In the genomic region with DNA sequence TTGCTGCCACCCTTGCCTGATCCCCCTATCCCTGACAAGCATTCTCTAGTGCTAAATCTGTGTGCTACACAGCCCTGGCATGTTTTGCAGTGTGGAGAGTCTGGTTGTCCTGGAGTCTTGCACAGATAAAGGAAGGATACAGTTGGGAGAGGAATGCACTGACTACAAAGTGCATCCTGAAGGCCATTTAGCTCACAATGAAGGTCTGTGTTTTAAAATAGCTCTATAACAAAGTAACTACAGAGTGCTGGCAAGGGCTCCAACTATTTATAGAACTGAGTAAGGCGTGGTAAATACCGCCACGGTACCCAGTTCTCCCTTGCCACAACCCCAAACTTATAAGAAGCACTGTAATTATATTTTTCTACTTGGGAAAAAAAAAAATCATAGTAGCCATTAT, we compare ENCODE assay signal across 9 mouse cellular contexts.
DNase-seq lines count a peak whose midpoint lies in the region; ATAC-seq and TF ChIP-seq lines count a peak whose summit lies in the region.
"Had no signal": no experiment of that assay in that cellular context is flagged by ENCODE, and none has a peak within 500 bp of the region (broad histone marks: within the 10 kb centered on the region; RNA-seq: fewer than 3 reads in every experiment).

No protein-coding gene starts in this region.

- H3K4me3 ChIP-seq in neural tube, embryonic 13.5 days: no peak overlapping the region
- H3K4me3 ChIP-seq in testis, adult 2 months (ENCODE audit: control insufficient read depth, low read depth, low read length): no peak overlapping the region
- H3K4me3 ChIP-seq: midbrain, embryonic 12.5 days had no signal

- no peaks in the 10 kb centered on the region for H3K27me3 ChIP-seq in neural tube, embryonic 13.5 days
- no peaks in the 10 kb centered on the region for H3K27me3 ChIP-seq in testis, adult 2 months (ENCODE audit: control insufficient read depth, insufficient read depth, low read length)
- H3K27me3 ChIP-seq: midbrain, embryonic 12.5 days had no signal

- DNase-seq in heart, adult 18-20 months: peak; percentile 61 to 71
- DNase-seq in heart, postnatal 25 days (ENCODE audit: low spot score): no peak
- DNase-seq in neural tube, embryonic 10.5 days (ENCODE audit: extremely low spot score, low spot score): no peak
- DNase-seq in heart, postnatal 10 days: peak; percentile 68 to 70
- DNase-seq in retina, postnatal 1 day: no peak
- no peak for DNase-seq in left cerebral cortex, postnatal 25 days (ENCODE audit: low spot score in 2 of 2)

- peaks cover 35% of the 10 kb centered on the region for H3K4me1 ChIP-seq in neural tube, embryonic 13.5 days (replicated peaks)
- H3K4me1 ChIP-seq in testis, adult 2 months (ENCODE audit: control insufficient read depth, insufficient read depth, low read length): no peaks in the 10 kb centered on the region
- H3K4me1 ChIP-seq: midbrain, embryonic 12.5 days had no signal

- H3K36me3 ChIP-seq in neural tube, embryonic 13.5 days: no peaks in the 10 kb centered on the region
- no peaks in the 10 kb centered on the region for H3K36me3 ChIP-seq in testis, adult 2 months (ENCODE audit: control insufficient read depth, insufficient read depth, low read length)
- H3K36me3 ChIP-seq: midbrain, embryonic 12.5 days had no signal

- 0 out of 2 replicates have a peak, but pooled peaks have one; percentile 41 for ATAC-seq in neural tube, embryonic 13.5 days (ENCODE audit: low read depth)

- no peak for TF ChIP-seq POLR2A in testis, adult 2 months (IDR thresholded peaks at IDR 0.05; ENCODE audit: control insufficient read depth, low read depth, low read length)

- H3K27ac ChIP-seq in neural tube, embryonic 13.5 days (replicated peaks): no peak overlapping the region
- H3K27ac ChIP-seq in testis, adult 2 months (ENCODE audit: control insufficient read depth, insufficient read depth, low read depth, low read length): peak overlapping the region; percentile 32; the same call in 1 of the 2 replicates
- H3K27ac ChIP-seq: midbrain, embryonic 12.5 days had no signal

- H3K4me2 ChIP-seq in neural tube, embryonic 13.5 days: no peak overlapping the region
- H3K4me2 ChIP-seq: midbrain, embryonic 12.5 days had no signal

- intact Hi-C loops in heart, postnatal 25 days (cut with DNase I): no loop called here
- intact Hi-C loops in heart, postnatal 10 days (cut with DNase I): loop anchor here (5.0 kb wide), 1 partner anchor 37 kb away; no protein-coding TSS in a partner anchor
- intact Hi-C loops in left cerebral cortex, postnatal 25 days (cut with DNase I): no loop called here

- 54% methylated on average over 3 of the region's 3 CpGs for WGBS in neural tube, embryonic 13.5 days

- H3K9ac ChIP-seq in neural tube, embryonic 13.5 days: no peak overlapping the region
- H3K9ac ChIP-seq: midbrain, embryonic 12.5 days had no signal

- no peak for TF ChIP-seq CTCF in testis, adult 2 months (IDR thresholded peaks at IDR 0.05; ENCODE audit: control insufficient read depth, insufficient read depth, insufficient replicate concordance, low read depth, low read length)

- no peaks in the 10 kb centered on the region for H3K9me3 ChIP-seq in neural tube, embryonic 13.5 days
- H3K9me3 ChIP-seq: midbrain, embryonic 12.5 days had no signal

Comparison
In these comparisons a context has a peak if more than half of its experiments do, and no peak if none do; other contexts are left out.
1. DNase-seq: peak in heart, adult 18-20 months (2 of 2) and heart, postnatal 10 days (2 of 2); none in heart, postnatal 25 days (single experiment), neural tube, embryonic 10.5 days (single experiment), retina, postnatal 1 day (single experiment) and left cerebral cortex, postnatal 25 days (0 of 2).